Mouse (Mus musculus) embryonic facial prominence, embryonic 14.5 days (tissue): ENCODE measurements around the gene Phf21b. TPM values are rescaled to one million over a fixed set of nuclear protein-coding genes. Genes with fewer than 3 reads are reported as not detected.

Source experiments
- ATAC-seq: fragments of 200-750 bp; cut with Nextera tagmentation; 2 replicates; pipeline ENCODE4 v1.8.0; 2017; ENCODE audit warnings: low read depth, moderate number of reproducible peaks, moderate TSS enrichment
- DNase-seq: peaks from one replicate; pipeline ENCODE4 v3.0.0-alpha.2; 2015; ENCODE audit warnings: low spot score
- H3K27ac ChIP-seq: fragments of 300-500 bp; sonication (generic); replicated peaks from 2 replicates; pipeline ENCODE4 v1.5.1; 2014; ENCODE audit warnings: low read depth, mild to moderate bottlenecking, low read length, moderate library complexity
- H3K27me3 ChIP-seq: fragments of 300-500 bp; sonication (generic); replicated peaks from 2 replicates; pipeline ENCODE4 v1.6.1; 2014; ENCODE audit warnings: low read length; ENCODE audit not compliant: control insufficient read depth, insufficient read depth
- H3K36me3 ChIP-seq: fragments of 300-500 bp; sonication (generic); 2 replicates; pipeline ENCODE4 v1.6.1; 2014; ENCODE audit warnings: low read length, mixed read lengths; ENCODE audit not compliant: control insufficient read depth, insufficient read depth
- H3K4me1 ChIP-seq: fragments of 300-500 bp; sonication (generic); 2 replicates; pipeline ENCODE4 v1.6.1; 2014; ENCODE audit warnings: antibody characterized with exemption, low read length; ENCODE audit not compliant: control insufficient read depth, insufficient read depth
- H3K4me2 ChIP-seq: fragments of 300-500 bp; sonication (generic); 2 replicates; pipeline ENCODE4 v1.6.1; 2014; ENCODE audit warnings: low read depth, mild to moderate bottlenecking, low read length, moderate library complexity, mixed read lengths
- H3K4me3 ChIP-seq: fragments of 300-500 bp; sonication (generic); 2 replicates; pipeline ENCODE4 v1.5.1; 2014; ENCODE audit warnings: low read depth, mild to moderate bottlenecking, low read length
- H3K9ac ChIP-seq: fragments of 300-500 bp; sonication (generic); 2 replicates; pipeline ENCODE4 v1.6.1; 2014; ENCODE audit warnings: low read depth, mild to moderate bottlenecking, low read length, moderate library complexity, mixed read lengths
- H3K9me3 ChIP-seq: fragments of 300-500 bp; sonication (generic); 2 replicates; pipeline ENCODE4 v1.6.1; 2016; ENCODE audit warnings: low read length; ENCODE audit not compliant: control insufficient read depth
- WGBS: fragments of 180-500 bp; shearing (Covaris S2); extraction: QIAGEN DNeasy Blood & Tissue Kit; methylation state at CpG from one replicate; pipeline ENCODE4 v1.1.7; 2014; 5-methylcytosine and 5-hydroxymethylcytosine counted together
- polyA plus RNA-seq: library from polyadenylated mRNA; unstranded; fragments of >200 nt; fragmentation: Nextera tagmentation; extraction: Ambion mirVana; gene quantifications from 2 replicates; pipeline ENCODE4 v1.2.1, GENCODE M21; 2014

The Phf21b gene
- polyA plus RNA-seq, 1 experiment from 2014 or later: 0.49 TPM

GRCm38 (mm10) chr15:84839521-84839920 is 16.3 kb downstream of the Phf21b start:
- Histone ChIP-seq H3K27me3 (no peaks in the 10 kb centered on the region), H3K4me2 (no peak overlapping the region), H3K4me3 (no peak overlapping the region), H3K4me1 (peaks cover 14% of the 10 kb centered on the region), H3K9me3 (no peaks in the 10 kb centered on the region), H3K9ac (no peak overlapping the region), H3K36me3 (no peaks in the 10 kb centered on the region), H3K27ac (no peak overlapping the region)
- WGBS: 79% methylated on average over 3 of the region's 3 CpGs
- DNase-seq (no peak), ATAC-seq (no peak)

- Histone ChIP-seq H3K4me2 (no peak overlapping the region), H3K4me3 (no peak overlapping the region), H3K4me1 (peaks cover 11% of the 10 kb centered on the region), H3K9me3 (no peaks in the 10 kb centered on the region), H3K36me3 (no peaks in the 10 kb centered on the region), H3K27ac (no peak overlapping the region), H3K9ac (no peak overlapping the region), H3K27me3 (no peaks in the 10 kb centered on the region)
- DNase-seq (no peak), ATAC-seq (no peak)
- WGBS: 87% methylated on average over 6 of the region's 6 CpGs
Measured at GRCm38 (mm10) chr15:84837896-84838295, 18.0 kb downstream of the Phf21b start.

- Histone ChIP-seq H3K9ac (no peak overlapping the region), H3K27me3 (no peaks in the 10 kb centered on the region), H3K4me3 (no peak overlapping the region), H3K4me2 (no peak overlapping the region), H3K4me1 (no peaks in the 10 kb centered on the region), H3K27ac (no peak overlapping the region), H3K9me3 (no peaks in the 10 kb centered on the region), H3K36me3 (no peaks in the 10 kb centered on the region)
- WGBS: 1% methylated on average over 15 of the region's 15 CpGs
- ATAC-seq: peak; percentile 86
- peak; percentile 93 for DNase-seq
Measured at GRCm38 (mm10) chr15:84829416-84829815, 26.4 kb downstream of the Phf21b start.

- H3K27ac ChIP-seq: no peak overlapping the region
- H3K9ac ChIP-seq: no peak overlapping the region
- 87% methylated on average over 12 of the region's 12 CpGs for WGBS
- no peaks in the 10 kb centered on the region for H3K9me3 ChIP-seq
- no peak overlapping the region for H3K4me2 ChIP-seq
- H3K4me1 ChIP-seq: no peaks in the 10 kb centered on the region
- no peak for ATAC-seq
- H3K27me3 ChIP-seq: no peaks in the 10 kb centered on the region
- DNase-seq: no peak
- H3K36me3 ChIP-seq: no peaks in the 10 kb centered on the region
- no peak overlapping the region for H3K4me3 ChIP-seq
Measured at GRCm38 (mm10) chr15:84828603-84829002, 27.2 kb downstream of the Phf21b start.

GRCm38 (mm10) chr15:84823086-84823485 is 32.8 kb downstream of the Phf21b start:
- Histone ChIP-seq H3K9me3 (no peaks in the 10 kb centered on the region), H3K4me3 (no peak overlapping the region), H3K27ac (no peak overlapping the region), H3K4me2 (no peak overlapping the region), H3K27me3 (no peaks in the 10 kb centered on the region), H3K9ac (no peak overlapping the region), H3K36me3 (no peaks in the 10 kb centered on the region), H3K4me1 (no peaks in the 10 kb centered on the region)
- DNase-seq (no peak), ATAC-seq (no peak)
- WGBS: 89% methylated on average over 4 of the region's 4 CpGs

- Histone ChIP-seq H3K27ac (no peak overlapping the region), H3K4me3 (no peak overlapping the region), H3K4me1 (no peaks in the 10 kb centered on the region), H3K27me3 (no peaks in the 10 kb centered on the region), H3K9ac (no peak overlapping the region), H3K9me3 (no peaks in the 10 kb centered on the region), H3K36me3 (no peaks in the 10 kb centered on the region), H3K4me2 (no peak overlapping the region)
- DNase-seq: no peak
- no peak for ATAC-seq
- 88% methylated on average over 4 of the region's 4 CpGs for WGBS
Measured at GRCm38 (mm10) chr15:84820811-84821210, 35.0 kb downstream of the Phf21b start.

- Histone ChIP-seq H3K27me3 (no peaks in the 10 kb centered on the region), H3K4me3 (no peak overlapping the region), H3K36me3 (no peaks in the 10 kb centered on the region), H3K9ac (no peak overlapping the region), H3K4me2 (no peak overlapping the region), H3K4me1 (no peaks in the 10 kb centered on the region), H3K27ac (no peak overlapping the region), H3K9me3 (no peaks in the 10 kb centered on the region)
- DNase-seq (no peak), ATAC-seq (no peak)
- 73% methylated on average over 11 of the region's 11 CpGs for WGBS
Measured at GRCm38 (mm10) chr15:84818284-84818683, 37.6 kb downstream of the Phf21b start.

- no peaks in the 10 kb centered on the region for H3K9me3 ChIP-seq
- H3K4me1 ChIP-seq: no peaks in the 10 kb centered on the region
- DNase-seq: no peak
- no peaks in the 10 kb centered on the region for H3K27me3 ChIP-seq
- H3K4me3 ChIP-seq: no peak overlapping the region
- no peak overlapping the region for H3K9ac ChIP-seq
- ATAC-seq: no peak
- H3K36me3 ChIP-seq: no peaks in the 10 kb centered on the region
- no peak overlapping the region for H3K4me2 ChIP-seq
- 63% methylated on average over 2 of the region's 3 CpGs for WGBS
- no peak overlapping the region for H3K27ac ChIP-seq
Measured at GRCm38 (mm10) chr15:84817589-84817988, 38.3 kb downstream of the Phf21b start.

GRCm38 (mm10) chr15:84815171-84815570 is 40.7 kb downstream of the Phf21b start:
- no peaks in the 10 kb centered on the region for H3K4me1 ChIP-seq
- ATAC-seq: no peak
- DNase-seq: no peak
- no peaks in the 10 kb centered on the region for H3K27me3 ChIP-seq
- no peaks in the 10 kb centered on the region for H3K36me3 ChIP-seq
- H3K27ac ChIP-seq: no peak overlapping the region
- H3K9ac ChIP-seq: no peak overlapping the region
- no peak overlapping the region for H3K4me2 ChIP-seq
- WGBS: 33% methylated on average over 4 of the region's 4 CpGs
- H3K4me3 ChIP-seq: no peak overlapping the region
- no peaks in the 10 kb centered on the region for H3K9me3 ChIP-seq
